Mouse (Mus musculus): ENCODE results near the gene 4930402K13Rik.
"Not testable (repeated sequence)": the region's sequence is repeated elsewhere in the genome, so short reads cannot be mapped to it uniquely, and the experiment has no call there.

Gene 4930402K13Rik

GRCm38 (mm10) chrX:9104262-9104661 lies at the start of gene 4930402K13Rik:
Gene 4930402K13Rik, plus strand, starts transcription at chrX:9104562.
- DNase-seq (ENCODE audit: low spot score in 2 of 2), result no peak

GRCm38 (mm10) chrX:9060952-9061351 lies 43.4 kb upstream of the 4930402K13Rik start:
- peak; percentile 18 to 83 for DNase-seq (ENCODE audit: low spot score in 2 of 2)

- DNase-seq (ENCODE audit: low spot score in 2 of 2), result no peak
Observed at GRCm38 (mm10) chrX:9062101-9062500, 42.3 kb upstream of the 4930402K13Rik start.

GRCm38 (mm10) chrX:9062715-9063114 lies 41.6 kb upstream of the 4930402K13Rik start, which contains the start of gene Fthl17f:
Gene Fthl17f, plus strand, starts transcription at chrX:9063015.
- not testable (repeated sequence) for DNase-seq (ENCODE audit: low spot score in 2 of 2)

- DNase-seq (ENCODE audit: low spot score in 2 of 2), result peak in 1 of 2 experiments; percentile 25
Observed at GRCm38 (mm10) chrX:9077699-9078098, 26.7 kb upstream of the 4930402K13Rik start.

GRCm38 (mm10) chrX:9095066-9095465 lies 9.3 kb upstream of the 4930402K13Rik start:
- DNase-seq (ENCODE audit: low spot score in 2 of 2), result not testable (repeated sequence)

- DNase-seq (ENCODE audit: low spot score in 2 of 2), result no peak
Observed at GRCm38 (mm10) chrX:9110381-9110780, 6.0 kb downstream of the 4930402K13Rik start.

- no peak for DNase-seq (ENCODE audit: low spot score in 2 of 2)
Observed at GRCm38 (mm10) chrX:9124928-9125327, 20.6 kb downstream of the 4930402K13Rik start.

GRCm38 (mm10) chrX:9128317-9128831 lies 24.0 kb downstream of the 4930402K13Rik start:
- DNase-seq (ENCODE audit: low spot score in 2 of 2), result no peak

- no peak for DNase-seq (ENCODE audit: low spot score in 2 of 2)
Observed at GRCm38 (mm10) chrX:9139290-9139948, 35.1 kb downstream of the 4930402K13Rik start.

GRCm38 (mm10) chrX:9142669-9143068 lies 38.3 kb downstream of the 4930402K13Rik start:
- DNase-seq (ENCODE audit: low spot score in 2 of 2), result no peak

Measured in urinary bladder, postnatal 4 days (tissue).